Mouse (Mus musculus) cortical plate, adult 2 months (tissue): Measurements from ENCODE around the gene Atat1. TPM values are rescaled to one million over a fixed set of nuclear protein-coding genes. Genes with fewer than 3 reads are reported as not detected.

Source experiments
- H3K27ac ChIP-seq: fragments of 200-500 bp; 2 replicates; pipeline ENCODE4 v1.5.1; 2012; ENCODE audit warnings: low read length, control low read depth, inconsistent platforms; ENCODE audit not compliant: insufficient read depth
- H3K4me1 ChIP-seq: fragments of 200-500 bp; 2 replicates; pipeline ENCODE4 v1.6.1; 2011; ENCODE audit warnings: low read length; ENCODE audit not compliant: control insufficient read depth, insufficient read depth
- H3K4me3 ChIP-seq: fragments of 200-500 bp; 2 replicates; pipeline ENCODE4 v1.5.1; 2011; ENCODE audit warnings: mild to moderate bottlenecking, low read length, control low read depth; ENCODE audit not compliant: insufficient read depth
- CTCF ChIP-seq: fragments of 200-500 bp; IDR thresholded peaks from 2 replicates; pipeline ENCODE4 v1.5.1; 2011; ENCODE audit warnings: mild to moderate bottlenecking, control low read depth, low read length; ENCODE audit not compliant: insufficient read depth; ENCODE audit errors: extremely low read depth
- POLR2A ChIP-seq: fragments of 200-500 bp; IDR thresholded peaks from 2 replicates; pipeline ENCODE4 v1.6.1; 2011; ENCODE audit warnings: mild to moderate bottlenecking, low read length, control low read depth; ENCODE audit not compliant: insufficient read depth; ENCODE audit errors: extremely low read depth
- polyA plus RNA-seq: library from polyadenylated mRNA; depleted of rRNA; stranded (reverse); fragments of >200 nt; gene quantifications from 2 replicates; pipeline ENCODE4 v1.2.3, GENCODE M21; 2012

The Atat1 gene
- polyA plus RNA-seq, 1 experiment, result 96.8 TPM

GRCm38 (mm10) chr17:35882924-35883323 is 27.0 kb downstream of the Atat1 start:
- no peak for TF ChIP-seq POLR2A
- TF ChIP-seq CTCF, result no peak
- Histone ChIP-seq H3K4me3 (no peak overlapping the region), H3K27ac (no peak overlapping the region), H3K4me1 (peaks cover 3% of the 10 kb centered on the region)

- TF ChIP-seq CTCF (peak; percentile 76), POLR2A (peak; percentile 60; the same call in 1 of the 2 replicates)
- Histone ChIP-seq H3K27ac (no peak within 1 kb of the TSS), H3K4me3 (peak within 1 kb of the TSS; percentile 53)
Measured at GRCm38 (mm10) chr17:35879245-35880057, 30.4 kb downstream of the Atat1 start, which contains the start of gene Dhx16. Gene Dhx16 (plus strand): TSS chr17:35879819.

GRCm38 (mm10) chr17:35874721-35875120 is 35.2 kb downstream of the Atat1 start:
- Histone ChIP-seq H3K4me3 (no peak overlapping the region), H3K27ac (no peak overlapping the region), H3K4me1 (no peaks in the 10 kb centered on the region)
- TF ChIP-seq CTCF (no peak), POLR2A (no peak)

More at GRCm38 (mm10) chr17:35879245-35880057, 30.4 kb downstream of the Atat1 start, which contains the start of gene Dhx16:
- peaks cover 3% of the 10 kb centered on the region for H3K4me1 ChIP-seq

- no peaks in the 10 kb centered on the region for H3K4me1 ChIP-seq
- H3K4me3 ChIP-seq, result no peak overlapping the region
- no peak overlapping the region for H3K27ac ChIP-seq
- TF ChIP-seq CTCF, result peak; percentile 82
- TF ChIP-seq POLR2A, result no peak
Measured at GRCm38 (mm10) chr17:35873774-35874519, 35.9 kb downstream of the Atat1 start.

GRCm38 (mm10) chr17:35870884-35871696 is 38.8 kb downstream of the Atat1 start:
- no peak overlapping the region for H3K4me3 ChIP-seq
- TF ChIP-seq POLR2A, result no peak
- peak; percentile 20; the same call in 1 of the 2 replicates for TF ChIP-seq CTCF
- H3K4me1 ChIP-seq, result peaks cover 2% of the 10 kb centered on the region; the same call in 1 of the 2 replicates
- 0 out of 2 replicates have a peak overlapping the region, but pooled peaks have one; percentile 12 for H3K27ac ChIP-seq

- Histone ChIP-seq H3K4me3 (0 out of 2 replicates have a peak overlapping the region, but pooled peaks have one; percentile 49), H3K27ac (peak overlapping the region; percentile 72), H3K4me1 (peaks cover 3% of the 10 kb centered on the region; the same call in 1 of the 2 replicates)
- TF ChIP-seq CTCF (no peak), POLR2A (no peak)
Measured at GRCm38 (mm10) chr17:35870151-35870883, 39.6 kb downstream of the Atat1 start.

GRCm38 (mm10) chr17:35869346-35870067 is 40.4 kb downstream of the Atat1 start:
- H3K27ac ChIP-seq, result peak overlapping the region; percentile 75
- TF ChIP-seq POLR2A, result no peak
- peaks cover 3% of the 10 kb centered on the region; the same call in 1 of the 2 replicates for H3K4me1 ChIP-seq
- peak overlapping the region; percentile 49 for H3K4me3 ChIP-seq

GRCm38 (mm10) chr17:35868961-35869345 is 40.9 kb downstream of the Atat1 start:
- Histone ChIP-seq H3K4me1 (peaks cover 3% of the 10 kb centered on the region; the same call in 1 of the 2 replicates), H3K27ac (peak overlapping the region; percentile 75), H3K4me3 (peak overlapping the region; percentile 49)
- TF ChIP-seq CTCF (no peak), POLR2A (no peak)
